Mouse (Mus musculus) ES-Bruce4 (cell line): ENCODE results near the gene Capn13.

ENCODE experiments used
- CTCF ChIP-seq: IDR thresholded peaks from one replicate; pipeline ENCODE4 v1.8.1; 2011; ENCODE audit warnings: low read depth, low read length
- EP300 ChIP-seq: IDR thresholded peaks from 2 replicates; pipeline ENCODE4 v1.6.1; 2011; ENCODE audit warnings: low read depth, low read length; ENCODE audit not compliant: insufficient read depth
- POLR2A ChIP-seq: IDR thresholded peaks from one replicate; pipeline ENCODE4 v1.8.1; 2011; ENCODE audit warnings: low read length; ENCODE audit not compliant: insufficient read depth

- TF ChIP-seq CTCF (no peak), POLR2A (no peak), EP300 (no peak)
Measured at GRCm38 (mm10) chr17:73303676-73304075, 97.0 kb downstream of the Capn13 start.
